Mouse (Mus musculus) adrenal gland, postnatal 10 days (tissue): ENCODE measurements around the gene Npdc1. TPM values are rescaled to one million over a fixed set of nuclear protein-coding genes. Genes with fewer than 3 reads are reported as not detected.
"Not testable (repeated sequence)": the region's sequence is repeated elsewhere in the genome, so short reads cannot be mapped to it uniquely, and the experiment has no call there.

Experiments
- DNase-seq: peaks from one replicate; pipeline ENCODE4 v3.0.0; 2021; ENCODE audit warnings: mixed read lengths
- total RNA-seq, 2 experiments: library from RNA; stranded (reverse); gene quantifications; 2 replicates each; pipeline ENCODE4 v1.2.3; 2021

Npdc1 gene
- total RNA-seq, 2 experiments from 2014 or later = 67.8 to 83.9 TPM

DNA sequence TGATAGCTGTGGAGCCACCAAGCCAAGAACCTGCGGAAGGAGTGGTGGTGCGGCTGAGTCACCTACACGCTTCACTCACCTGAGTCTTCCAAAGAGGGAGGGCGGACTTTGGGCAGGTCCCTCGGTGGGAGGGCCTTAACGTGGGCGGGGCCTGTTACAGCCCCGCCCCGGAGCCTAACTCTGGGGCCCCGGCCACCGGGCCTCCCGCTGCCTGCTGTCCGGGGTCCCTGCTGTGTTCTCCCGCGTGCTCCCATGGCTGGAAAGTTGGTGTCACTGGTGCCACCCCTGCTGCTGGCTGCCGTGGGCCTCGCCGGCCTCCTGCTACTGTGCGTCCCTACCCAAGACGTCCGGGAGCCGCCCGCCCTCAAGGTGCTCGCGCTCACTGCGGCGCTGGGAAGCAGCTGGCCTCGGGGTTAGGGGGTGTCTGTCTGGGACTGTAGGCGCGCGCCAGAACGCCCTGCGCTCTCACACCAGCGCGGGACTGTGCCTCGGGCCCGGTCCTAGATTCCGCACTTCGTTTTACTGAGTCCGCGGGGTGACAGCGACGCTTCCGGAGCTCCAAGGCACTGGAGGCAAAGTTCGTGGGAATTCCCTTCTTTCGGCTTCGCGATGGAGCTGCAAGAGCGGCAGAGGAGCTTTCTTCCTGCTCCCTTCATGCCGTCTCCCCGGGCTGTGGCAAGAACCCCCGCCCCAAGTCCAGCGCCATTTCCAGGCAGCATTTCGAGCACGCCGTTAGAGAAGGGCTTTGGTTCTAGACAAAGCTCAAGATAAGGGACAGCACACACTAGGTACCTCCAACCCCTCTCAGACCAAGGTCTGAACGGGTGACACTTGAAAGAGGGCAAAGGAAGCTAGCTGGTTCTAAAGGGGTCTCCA is 3.2 kb upstream of the Npdc1 start, which contains the start of gene Entpd2:
TSS of gene Entpd2 (plus strand) at position 154 of the 876 bp plus-strand sequence.
- DNase-seq = peak; percentile 54

DNA sequence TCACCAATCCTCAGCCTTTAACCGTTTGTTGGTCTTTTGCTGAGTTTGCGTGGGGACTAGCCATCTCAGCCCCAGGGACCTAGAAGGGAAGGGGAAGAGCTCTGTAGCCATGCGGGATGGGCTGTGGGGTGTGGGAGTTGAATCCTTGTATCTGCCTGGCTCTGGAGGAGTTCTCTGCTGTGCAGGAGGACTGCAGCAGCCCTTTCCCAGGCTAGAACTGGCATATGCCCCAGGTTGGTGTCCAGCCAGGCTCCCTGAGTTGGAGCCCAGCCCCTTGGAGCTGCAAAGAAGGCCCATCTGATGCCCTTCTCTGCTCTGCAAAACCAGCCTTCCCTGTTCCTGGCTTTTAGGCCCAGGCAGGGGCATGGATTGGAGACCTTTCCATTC is 2.6 kb upstream of the Npdc1 start:
- DNase-seq = peak; percentile 49

DNA sequence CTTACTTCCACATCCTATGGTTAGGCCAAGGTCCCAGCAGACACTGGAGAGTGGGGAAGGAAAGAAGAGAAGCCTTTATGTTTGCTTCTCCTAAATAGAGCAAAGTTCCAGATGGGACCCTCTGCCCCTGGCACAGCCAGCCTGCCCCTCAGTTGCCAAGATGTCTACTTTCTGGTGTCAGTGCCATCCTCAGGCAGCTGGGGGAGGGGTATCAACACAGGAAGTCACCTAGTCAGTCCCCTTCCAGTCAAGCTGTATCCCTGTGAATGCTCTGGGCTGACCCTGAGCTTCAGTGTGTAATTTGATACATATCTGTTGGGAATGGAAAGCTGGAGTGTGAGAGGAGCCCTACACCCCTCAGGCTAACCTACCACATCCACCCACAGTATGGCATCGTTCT is 2.1 kb upstream of the Npdc1 start:
- DNase-seq = no peak

DNA sequence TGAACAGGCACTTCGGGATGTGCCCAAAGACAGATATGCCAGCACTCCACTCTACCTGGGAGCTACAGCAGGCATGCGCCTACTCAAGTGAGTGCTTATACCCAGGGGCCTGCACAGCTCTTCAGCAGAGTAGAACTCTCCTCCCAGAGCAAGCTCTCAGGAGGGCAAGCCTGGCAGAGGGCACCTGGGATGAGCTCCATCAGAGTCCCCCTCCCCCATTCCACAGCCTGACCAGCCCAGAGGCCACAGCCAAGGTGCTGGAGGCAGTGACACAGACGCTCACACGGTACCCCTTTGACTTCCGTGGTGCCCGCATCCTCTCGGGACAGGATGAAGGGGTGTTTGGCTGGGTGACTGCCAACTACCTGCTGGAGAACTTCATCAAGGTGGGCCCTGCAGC is 1.1 kb upstream of the Npdc1 start:
- no peak for DNase-seq

DNA sequence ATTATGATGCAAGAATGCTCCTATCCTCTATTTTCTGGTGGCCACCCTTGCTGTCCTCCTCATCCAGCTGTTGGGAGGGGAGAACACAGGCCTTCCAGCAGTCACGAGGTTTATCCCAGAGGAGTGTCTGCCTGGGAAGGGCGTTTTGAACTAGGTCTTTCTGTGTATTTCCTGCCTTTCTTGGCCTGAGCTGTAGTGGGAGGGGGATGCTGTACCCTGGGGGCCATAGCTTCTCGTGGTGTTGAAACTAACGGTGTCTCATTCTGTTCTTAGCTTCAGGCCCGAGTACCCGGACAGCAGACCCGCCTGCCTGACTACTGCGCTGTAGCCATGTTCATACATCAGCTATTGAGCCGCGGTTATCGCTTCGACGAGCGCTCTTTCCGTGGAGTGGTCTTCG is 1.1 kb downstream of the Npdc1 start:
- no peak for DNase-seq

DNA sequence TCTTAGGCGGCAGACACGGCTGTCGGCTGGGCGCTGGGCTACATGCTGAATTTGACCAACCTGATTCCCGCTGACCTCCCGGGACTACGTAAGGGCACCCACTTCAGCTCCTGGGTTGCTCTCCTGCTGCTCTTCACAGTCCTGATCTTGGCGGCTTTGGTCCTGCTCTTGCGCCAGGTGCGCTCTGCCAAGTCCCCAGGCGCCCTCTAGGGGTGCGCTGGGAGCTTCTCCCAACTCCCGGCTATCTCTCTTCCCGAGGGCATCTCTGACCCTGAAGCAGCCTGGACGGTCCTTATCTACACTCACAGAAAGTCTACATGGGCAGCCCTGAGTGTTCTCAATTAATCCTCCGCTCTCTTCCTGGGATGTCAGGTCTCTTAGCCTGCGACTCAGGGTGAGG is 1.6 kb downstream of the Npdc1 start:
- peak; percentile 80 for DNase-seq

DNA sequence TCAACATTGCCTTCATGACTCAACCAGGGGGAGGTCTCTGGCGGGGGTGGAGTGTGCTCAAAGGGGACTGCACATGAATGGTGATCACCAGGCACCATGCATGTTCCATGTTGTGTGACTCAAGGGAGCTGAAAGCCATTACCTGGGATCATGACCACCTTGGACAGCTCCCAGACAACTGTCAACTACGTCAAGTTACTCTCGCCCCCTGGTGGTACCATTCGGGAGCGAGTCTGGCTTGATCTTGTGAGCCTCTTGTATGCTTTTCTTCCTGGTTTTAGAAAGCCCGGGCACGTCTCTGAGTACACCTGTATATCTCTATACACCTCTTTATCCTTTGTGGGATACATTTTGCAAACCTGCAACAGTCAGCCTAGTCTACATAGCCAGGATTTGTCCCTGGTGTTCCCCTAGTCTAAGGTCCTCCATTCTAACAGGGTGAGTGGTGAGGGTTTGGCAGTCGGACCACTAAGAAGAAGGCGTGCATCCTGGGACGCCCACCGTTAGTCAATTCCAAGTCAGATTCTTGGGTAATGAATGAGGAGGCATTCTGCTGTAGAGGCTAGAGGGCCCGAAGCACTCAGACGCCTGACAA is 3.3 kb downstream of the Npdc1 start:
- DNase-seq = peak; percentile 86

DNA sequence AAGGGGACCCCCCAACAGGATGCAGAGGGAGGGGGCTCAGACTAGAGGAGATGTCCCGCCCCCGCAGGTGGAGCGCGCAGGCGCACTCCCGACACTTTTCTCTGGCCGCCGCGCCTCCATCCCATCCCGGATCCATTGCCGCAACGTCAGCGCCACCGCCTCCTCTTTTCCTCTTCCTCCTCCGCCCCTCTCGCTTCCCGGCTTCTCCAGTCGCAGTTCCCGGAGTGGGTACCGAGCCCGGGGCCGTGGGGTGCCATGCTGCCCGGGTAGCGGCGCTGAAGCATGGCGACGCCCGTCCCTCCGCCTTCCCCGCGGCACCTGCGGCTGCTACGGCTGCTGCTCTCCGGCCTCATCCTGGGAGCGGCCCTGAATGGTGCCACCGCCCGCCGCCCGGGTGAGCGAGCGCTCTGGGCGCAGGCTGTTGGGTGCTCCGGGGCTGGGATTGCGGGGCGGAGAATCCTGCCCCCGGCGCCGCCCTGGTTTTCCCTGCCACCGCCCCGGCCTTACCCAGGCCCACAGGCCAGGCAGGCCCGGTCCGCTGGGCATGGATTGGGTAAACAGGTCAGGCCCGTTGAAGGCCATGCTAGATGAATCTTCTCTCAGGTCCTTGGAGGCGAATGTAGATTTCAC is 3.9 kb downstream of the Npdc1 start:
- DNase-seq = peak; percentile 76

DNA sequence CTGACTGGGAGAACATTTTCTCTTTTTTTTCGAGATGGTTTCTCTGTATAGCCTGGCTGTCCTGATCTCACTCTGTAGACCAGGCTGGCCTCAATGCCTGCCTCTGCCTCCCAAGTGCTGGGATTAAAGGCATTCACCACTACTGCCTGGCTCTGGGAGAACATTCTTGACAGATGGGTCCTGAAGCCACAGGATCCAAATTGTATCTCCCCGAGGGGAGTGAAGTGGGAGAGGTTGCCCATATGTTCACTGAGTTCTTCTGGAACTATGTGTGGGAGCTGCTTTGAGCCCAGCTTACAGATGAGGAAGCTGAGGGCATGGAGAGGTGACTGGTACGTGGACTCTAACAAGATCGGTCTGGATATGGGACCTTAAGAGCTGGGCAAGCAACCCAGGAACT is 4.8 kb downstream of the Npdc1 start:
- DNase-seq = no peak

DNA sequence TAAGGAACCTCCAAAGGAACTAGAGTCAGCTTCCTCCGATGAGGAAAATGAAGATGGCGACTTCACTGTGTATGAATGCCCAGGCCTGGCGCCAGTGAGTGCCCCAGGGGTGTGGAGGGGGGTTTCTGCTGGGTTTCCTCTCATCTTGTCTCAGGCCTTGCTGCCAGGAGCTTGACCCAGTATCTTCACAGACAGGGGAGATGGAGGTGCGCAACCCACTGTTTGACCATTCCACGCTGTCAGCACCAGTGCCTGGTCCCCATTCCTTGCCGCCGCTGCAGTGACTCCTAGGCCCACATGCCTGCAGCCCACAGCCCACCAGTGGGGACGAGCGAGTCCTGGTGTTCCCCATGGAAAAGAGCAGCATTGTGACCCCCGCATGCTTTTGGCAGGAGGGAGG is 9.8 kb downstream of the Npdc1 start:
- DNase-seq = no peak

DNA sequence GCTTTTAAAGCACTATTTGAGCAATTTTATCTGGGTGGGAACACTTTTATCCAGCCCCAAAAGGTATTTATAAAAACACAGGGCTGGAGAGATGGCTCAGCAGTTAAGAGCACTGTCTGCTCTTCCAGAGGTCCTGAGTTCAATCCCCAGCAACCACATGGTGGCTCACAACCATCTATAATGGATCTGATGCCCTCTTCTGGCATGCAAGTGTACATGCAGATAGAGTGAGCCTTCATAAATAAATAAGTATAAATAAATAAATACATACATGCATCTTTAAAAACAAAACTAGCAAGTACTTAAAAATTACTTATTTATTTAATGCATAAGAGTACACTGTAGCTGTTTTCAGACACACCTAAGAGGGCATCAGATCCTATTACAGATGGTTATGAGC is 14.3 kb downstream of the Npdc1 start:
- not testable (repeated sequence) for DNase-seq

DNA sequence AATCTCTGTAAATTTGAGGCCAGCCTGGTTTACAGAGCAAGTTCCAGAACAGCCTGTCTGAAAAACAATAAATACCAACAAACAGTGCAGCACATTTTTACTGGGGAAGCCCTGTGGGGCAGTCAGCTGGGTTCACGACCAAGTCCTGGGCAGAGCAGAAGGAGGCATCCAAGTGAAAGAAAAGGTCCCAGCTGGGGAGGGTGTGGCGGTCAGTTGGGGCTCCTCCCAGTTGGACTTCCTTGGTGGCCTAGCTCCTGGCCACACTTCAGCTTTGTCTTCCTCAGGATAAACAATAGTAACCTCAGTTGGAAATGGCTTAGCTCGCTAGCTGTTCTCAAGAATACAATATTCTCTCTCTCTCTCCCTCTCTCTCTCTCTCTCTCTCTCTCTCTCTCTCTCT is 18.3 kb downstream of the Npdc1 start:
- peak; percentile 45 for DNase-seq

DNA sequence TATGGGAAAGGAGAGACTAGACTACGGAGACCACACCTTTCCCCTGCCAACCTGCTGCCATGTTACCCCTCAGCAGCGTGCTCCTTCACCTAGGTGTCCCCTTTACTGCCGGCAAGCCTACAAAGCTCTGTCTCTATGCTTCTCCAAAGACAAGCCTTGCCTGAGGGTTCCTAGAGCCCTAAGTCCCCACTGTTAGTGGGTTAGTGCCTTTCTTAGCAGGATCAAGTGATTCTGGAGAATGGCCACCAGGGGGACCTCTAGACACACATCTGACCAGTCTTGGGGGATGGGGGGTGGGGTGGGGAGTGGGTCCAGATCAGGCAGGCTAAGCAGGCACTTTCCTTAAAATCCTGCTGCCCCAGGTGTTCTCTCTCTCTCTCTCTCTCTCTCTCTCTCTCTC is 22.7 kb downstream of the Npdc1 start:
- peak; percentile 56 for DNase-seq

DNA sequence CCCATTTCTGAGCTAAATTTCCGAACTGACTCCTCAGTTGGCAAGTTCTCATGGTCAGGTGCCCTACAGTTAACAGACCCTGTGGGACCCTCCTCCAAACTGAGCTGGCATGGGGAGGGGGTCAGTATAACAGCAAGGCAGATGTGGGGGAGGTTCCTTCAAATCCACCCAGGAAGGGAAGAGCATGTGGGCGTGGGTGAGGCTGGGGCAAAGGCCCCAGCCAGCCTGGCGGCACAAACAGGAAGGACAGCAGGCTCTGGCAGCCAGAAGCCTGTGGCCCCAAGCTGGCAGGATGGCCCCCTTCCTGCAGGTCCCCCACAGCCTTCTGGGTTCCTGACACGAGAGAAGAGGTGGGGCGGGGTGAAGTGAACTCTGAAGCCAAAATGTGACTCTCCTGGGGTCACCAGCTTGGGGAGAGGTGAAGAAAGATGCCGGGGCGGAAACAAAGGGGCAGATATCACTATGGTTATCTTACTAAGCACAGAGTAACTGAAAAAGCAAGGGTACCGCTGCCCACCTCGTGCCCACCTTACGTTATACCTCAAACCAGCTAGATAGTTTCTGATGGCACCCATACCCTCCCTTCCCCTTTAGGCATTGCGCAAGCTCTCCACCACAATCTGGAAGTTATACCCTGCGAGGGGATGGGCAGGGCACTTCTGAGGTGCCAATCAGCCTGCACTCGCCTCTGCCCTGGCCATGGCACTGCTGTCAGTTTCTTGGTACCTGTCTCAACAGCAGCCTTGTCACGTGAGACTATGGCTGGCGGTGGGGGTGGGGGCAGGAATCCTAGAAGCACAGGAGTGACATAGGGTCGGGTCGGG is 23.6 kb downstream of the Npdc1 start, which contains the start of gene Fut7:
TSS of gene Fut7 (plus strand) at position 681 of the 824 bp plus-strand sequence.
- DNase-seq = no peak

DNA sequence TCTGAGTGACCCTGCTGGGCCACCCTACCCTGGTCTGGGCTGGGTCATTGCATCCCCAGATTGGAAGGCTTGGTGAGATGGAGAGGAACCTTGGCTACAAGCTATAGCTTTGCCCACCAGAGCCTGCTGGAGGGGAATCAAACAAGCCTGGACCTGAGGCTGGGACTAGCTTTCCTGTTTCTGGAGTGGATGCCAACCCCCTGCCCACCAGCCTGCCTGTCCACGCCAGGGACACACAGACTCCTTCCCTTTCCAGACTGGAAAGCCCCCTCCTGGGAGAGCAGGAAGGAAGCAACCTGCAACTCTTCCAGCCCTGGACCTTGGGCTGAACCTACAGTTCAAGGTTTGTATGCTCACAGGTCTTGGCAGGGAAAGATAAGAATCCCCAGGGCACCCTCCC is 24.5 kb downstream of the Npdc1 start:
- no peak for DNase-seq

DNA sequence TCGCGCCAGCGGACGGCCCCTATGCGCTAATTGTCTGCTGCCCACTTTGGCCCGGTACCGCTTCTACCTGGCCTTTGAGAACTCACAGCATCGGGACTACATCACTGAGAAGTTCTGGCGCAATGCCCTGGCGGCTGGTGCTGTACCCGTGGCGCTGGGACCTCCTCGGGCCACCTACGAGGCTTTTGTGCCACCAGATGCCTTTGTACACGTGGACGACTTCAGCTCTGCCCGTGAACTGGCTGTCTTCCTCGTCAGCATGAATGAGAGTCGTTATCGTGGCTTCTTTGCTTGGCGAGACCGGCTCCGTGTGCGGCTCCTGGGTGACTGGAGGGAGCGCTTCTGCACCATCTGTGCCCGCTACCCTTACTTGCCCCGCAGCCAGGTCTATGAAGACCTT is 26.3 kb downstream of the Npdc1 start:
- no peak for DNase-seq

DNA sequence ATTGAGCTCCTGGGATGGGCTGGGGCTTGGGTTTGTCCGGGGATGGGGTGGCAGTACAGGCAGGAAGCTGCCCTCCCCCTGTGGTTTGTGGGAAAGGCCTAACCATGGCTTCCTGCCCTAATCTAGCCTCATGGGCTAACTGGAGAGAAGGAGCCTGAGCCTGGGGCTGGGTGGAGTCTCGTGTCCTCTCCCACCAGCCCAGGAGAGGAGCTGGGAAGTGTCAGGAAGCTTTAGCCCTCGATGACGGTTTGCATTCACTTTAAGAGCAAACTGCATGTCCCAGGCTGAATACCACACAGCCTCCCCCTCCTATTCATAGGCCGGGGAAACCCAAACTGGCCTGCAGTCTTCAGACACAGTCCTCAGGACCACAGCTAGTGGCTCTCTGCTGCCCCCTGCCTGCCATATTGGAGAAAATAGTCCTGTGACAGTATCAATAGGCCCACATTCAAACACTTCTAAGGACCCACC is 27.6 kb downstream of the Npdc1 start:
- peak; percentile 76 for DNase-seq

DNA sequence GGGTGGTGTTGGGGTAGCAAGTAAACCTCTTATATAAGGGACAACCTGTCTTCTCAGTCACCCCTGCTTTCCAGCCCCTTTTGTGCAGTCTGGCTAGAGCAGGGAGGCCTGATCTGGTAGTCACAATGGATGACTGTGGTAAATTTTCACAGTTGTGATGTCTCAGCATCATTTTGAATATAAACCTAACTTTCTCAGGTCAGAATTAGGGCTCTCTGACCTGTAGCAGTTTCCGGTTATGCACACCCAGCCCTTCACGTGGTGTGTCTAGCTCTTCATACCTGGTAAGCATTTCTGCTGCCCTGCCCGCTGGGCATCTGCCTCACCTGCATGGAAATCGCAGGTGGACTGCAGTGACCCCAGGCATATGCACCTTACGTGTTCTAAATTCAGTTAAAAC is 28.1 kb downstream of the Npdc1 start:
- no peak for DNase-seq

DNA sequence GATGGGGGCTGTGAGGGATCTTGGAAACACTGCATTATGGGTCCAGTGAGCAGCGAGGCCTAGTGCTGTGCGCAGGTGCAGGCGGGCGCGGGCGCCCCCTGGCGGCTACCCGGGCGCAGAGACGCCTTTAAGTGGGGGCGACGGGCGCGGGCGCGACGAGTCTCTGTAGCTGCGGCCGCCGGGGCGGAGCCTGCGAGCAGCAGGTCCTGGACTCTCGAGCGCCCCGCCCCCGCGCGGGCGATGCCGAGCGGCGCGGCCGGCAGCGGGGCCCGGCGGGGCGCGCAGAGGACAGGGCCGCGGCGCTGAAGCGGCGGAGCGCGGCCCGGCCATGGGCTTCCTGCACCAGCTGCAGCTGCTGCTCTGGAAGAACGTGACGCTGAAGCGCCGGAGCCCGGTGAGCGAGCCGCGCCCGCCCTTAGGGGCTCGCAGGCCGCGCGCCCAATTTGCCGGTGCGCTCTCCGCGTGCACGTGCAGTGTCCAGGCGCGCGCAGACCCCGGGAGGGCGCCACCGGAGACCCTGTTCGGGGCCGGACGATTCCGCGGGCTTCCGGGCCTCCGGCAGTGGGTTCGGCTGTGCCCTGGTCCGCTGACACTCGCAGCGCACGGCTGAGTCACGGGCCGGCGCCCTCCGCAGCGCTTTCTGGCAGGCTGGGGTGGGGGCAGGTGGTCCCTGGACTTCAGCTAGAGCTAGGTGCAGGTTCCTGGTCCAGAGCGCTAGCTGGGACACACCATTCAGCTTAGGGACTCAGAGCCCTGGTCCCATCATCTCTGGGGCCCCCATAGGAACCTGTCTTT is 29.5 kb downstream of the Npdc1 start, which contains the start of gene Abca2:
TSS of gene Abca2 (plus strand) at position 262 of the 795 bp plus-strand sequence.
- peak; percentile 97 for DNase-seq

DNA sequence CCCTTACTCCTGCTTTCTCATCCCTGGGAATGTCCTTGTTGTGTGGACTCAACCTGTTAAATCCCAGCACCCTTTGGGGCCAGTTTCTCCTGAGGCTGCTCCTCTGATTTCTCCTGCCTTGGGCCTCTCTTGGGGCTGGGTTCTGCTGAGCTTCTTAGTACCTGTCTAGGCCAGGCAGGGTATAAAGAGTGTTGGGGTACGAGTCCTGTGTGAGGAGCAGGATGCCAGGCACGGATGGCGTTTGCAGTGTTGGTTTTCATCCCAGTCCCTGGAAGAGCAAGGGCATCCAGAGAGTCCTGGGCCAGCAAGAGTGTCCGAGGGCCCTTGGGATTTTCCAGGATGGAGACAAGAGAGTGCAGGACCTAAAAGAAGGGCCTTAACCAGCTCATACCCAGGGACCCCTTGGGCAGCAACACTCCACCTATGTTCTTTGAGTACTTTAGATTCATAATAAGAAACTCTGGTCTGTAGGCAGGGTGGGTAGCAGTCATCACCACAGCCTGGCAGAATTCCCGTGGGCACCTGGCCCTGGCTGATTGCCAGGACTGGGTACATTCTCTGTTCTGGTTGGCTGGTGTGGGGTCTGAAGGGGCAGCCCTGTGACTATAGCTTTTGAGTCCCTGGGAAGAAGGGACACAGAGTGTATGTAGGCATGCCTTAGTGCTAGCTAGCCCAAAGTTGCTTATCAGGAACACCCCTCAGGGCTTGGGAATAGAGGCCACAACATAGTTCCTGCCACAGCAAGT is 30.5 kb downstream of the Npdc1 start:
- DNase-seq = no peak
